In genomic region chr14:55091209-55091865, GRCm38 (mm10) we compare ENCODE assay signal across 8 mouse cellular contexts. TPM values are rescaled to one million over a fixed set of nuclear protein-coding genes. Genes with fewer than 3 reads are reported as not detected.
DNase-seq lines count a peak whose midpoint lies in the region; ATAC-seq and TF ChIP-seq lines count a peak whose summit lies in the region.

No protein-coding gene starts in this region.

- no peaks in the 10 kb centered on the region for H3K27me3 ChIP-seq in forebrain, embryonic 13.5 days
- no peaks in the 10 kb centered on the region for H3K27me3 ChIP-seq in small intestine, adult 2 months (ENCODE audit: control insufficient read depth, insufficient read depth, low read length)

- H3K4me1 ChIP-seq in forebrain, embryonic 13.5 days: peaks cover 68% of the 10 kb centered on the region
- H3K4me1 ChIP-seq in small intestine, adult 2 months (ENCODE audit: control insufficient read depth, insufficient read depth, insufficient read length, low read length): peaks cover 14% of the 10 kb centered on the region

- ATAC-seq in forebrain, embryonic 13.5 days: peak; percentile 3

- H3K4me3 ChIP-seq in forebrain, embryonic 13.5 days: peak overlapping the region; percentile 83
- H3K4me3 ChIP-seq in small intestine, adult 2 months (ENCODE audit: low read depth, low read length): peak overlapping the region; percentile 95

- WGBS in forebrain, embryonic 13.5 days: 2% methylated on average over 34 of the region's 34 CpGs
- WGBS in small intestine, adult 2 months: 13% methylated on average over 34 of the region's 34 CpGs

- no peaks in the 10 kb centered on the region for H3K9me3 ChIP-seq in forebrain, embryonic 13.5 days (replicated peaks)

- TF ChIP-seq POLR2A in small intestine, adult 2 months (IDR thresholded peaks at IDR 0.05; ENCODE audit: low read depth, low read length): no peak

- peak; percentile 38 for DNase-seq in embryo, embryonic 10 days (ENCODE audit: low spot score)
- no peak for DNase-seq in embryo, embryonic 10.5 days (ENCODE audit: low spot score)
- peak; percentile 54 for DNase-seq in right cerebral cortex, postnatal 4 days
- no peak for DNase-seq in right cerebral cortex, postnatal 36 days (ENCODE audit: low spot score in 2 of 2)
- peak; percentile 41 for DNase-seq in liver
- no peak for DNase-seq in right cerebral cortex, adult 18-20 months

- peak overlapping the region; percentile 97 for H3K9ac ChIP-seq in forebrain, embryonic 13.5 days

- peak overlapping the region; percentile 84 for H3K4me2 ChIP-seq in forebrain, embryonic 13.5 days

- no peaks in the 10 kb centered on the region for H3K36me3 ChIP-seq in forebrain, embryonic 13.5 days (ENCODE audit: poor library complexity, severe bottlenecking)
- no peaks in the 10 kb centered on the region for H3K36me3 ChIP-seq in small intestine, adult 2 months (ENCODE audit: control insufficient read depth, insufficient read depth, low read length)

- H3K27ac ChIP-seq in forebrain, embryonic 13.5 days: peak overlapping the region; percentile 97
- no peak overlapping the region for H3K27ac ChIP-seq in small intestine, adult 2 months (ENCODE audit: insufficient read depth, low read depth, low read length)

- no peak for TF ChIP-seq CTCF in small intestine, adult 2 months (IDR thresholded peaks at IDR 0.05; ENCODE audit: extremely low read depth, insufficient read length, insufficient replicate concordance, low read depth, low read length)

RNA-seq across cellular contexts. Expression of gene Zfhx2, which starts 0.8 kb away (rescaled TPM):
- 26.7 and 28.0 TPM in 2 replicates for polyA plus RNA-seq in forebrain, embryonic 13.5 days (2015; fragmentation: Nextera tagmentation; extraction: Ambion mirVana)
- 2.2 and 4.2 TPM in 2 replicates for polyA plus RNA-seq in small intestine, adult 2 months (2012; rRNA removed)

RNA-seq across cellular contexts. Expression of gene Thtpa, which starts 3.2 kb away (rescaled TPM):
- polyA plus RNA-seq in forebrain, embryonic 13.5 days (2015; fragmentation: Nextera tagmentation; extraction: Ambion mirVana): 39.0 and 42.0 TPM in 2 replicates
- 2.9 and 4.9 TPM in 2 replicates for polyA plus RNA-seq in small intestine, adult 2 months (2012; rRNA removed)

RNA-seq across cellular contexts. Expression of gene Ap1g2, which starts 15.1 kb away (rescaled TPM):
- 9.7 and 9.8 TPM in 2 replicates for polyA plus RNA-seq in forebrain, embryonic 13.5 days (2015; fragmentation: Nextera tagmentation; extraction: Ambion mirVana)
- polyA plus RNA-seq in small intestine, adult 2 months (2012; rRNA removed): 48.4 and 80.7 TPM in 2 replicates

RNA-seq across cellular contexts. Expression of gene Jph4, which starts 25.4 kb away (rescaled TPM):
- polyA plus RNA-seq in forebrain, embryonic 13.5 days (2015; fragmentation: Nextera tagmentation; extraction: Ambion mirVana): 17.5 and 17.7 TPM in 2 replicates
- polyA plus RNA-seq in small intestine, adult 2 months (2012; rRNA removed): 0.65 and 0.72 TPM in 2 replicates

Comparison
In these comparisons a context has a peak if more than half of its experiments do, and no peak if none do; other contexts are left out.
1. DNase-seq: peak in embryo, embryonic 10 days (single experiment), right cerebral cortex, postnatal 4 days (single experiment) and liver (single experiment); none in embryo, embryonic 10.5 days (single experiment), right cerebral cortex, postnatal 36 days (0 of 2) and right cerebral cortex, adult 18-20 months (single experiment).